Mouse (Mus musculus) urinary bladder, postnatal 25 days (tissue): ENCODE measurements around the gene Dhtkd1.

Experiments
- DNase-seq: peaks from one replicate; pipeline ENCODE4 v3.0.0; 2022; ENCODE audit warnings: low spot score

Gene Dhtkd1

DNA sequence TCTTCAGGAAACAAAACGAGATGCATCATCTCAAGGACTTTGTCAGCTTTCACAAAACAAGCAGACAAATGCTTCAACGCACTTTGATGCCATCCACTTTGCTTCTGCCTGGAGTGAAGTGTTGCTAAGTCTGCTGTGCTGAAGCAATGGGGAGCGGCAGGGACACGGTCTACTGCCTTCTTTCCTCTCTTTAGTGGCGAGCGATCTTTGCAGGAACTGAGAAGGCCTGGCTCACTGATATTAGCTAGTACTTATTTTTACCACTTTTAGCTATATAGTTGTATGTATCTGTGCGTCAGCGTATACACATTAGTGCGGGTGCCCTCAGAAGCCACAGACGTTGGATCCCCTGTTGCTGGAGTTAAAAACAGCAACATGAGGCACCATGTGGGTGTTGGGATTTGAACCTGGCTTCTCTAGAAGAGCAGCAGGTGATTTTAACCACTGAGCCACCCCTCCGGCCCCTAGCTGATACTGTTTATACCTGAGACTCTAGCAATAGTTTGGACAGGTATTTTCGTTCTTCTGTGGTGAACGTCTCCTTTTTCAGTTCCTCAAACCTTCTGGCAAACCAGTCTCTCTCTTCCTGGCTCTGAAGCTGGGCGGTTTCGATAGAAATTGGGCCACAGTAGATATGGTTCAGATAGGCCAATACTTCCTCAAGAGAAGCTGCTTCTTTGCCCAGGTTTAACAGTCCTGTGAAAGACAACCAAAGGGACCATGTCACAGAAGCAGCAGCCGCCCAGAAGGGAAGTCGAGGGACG is 12.1 kb downstream of the Dhtkd1 start:
- no peak for DNase-seq

DNA sequence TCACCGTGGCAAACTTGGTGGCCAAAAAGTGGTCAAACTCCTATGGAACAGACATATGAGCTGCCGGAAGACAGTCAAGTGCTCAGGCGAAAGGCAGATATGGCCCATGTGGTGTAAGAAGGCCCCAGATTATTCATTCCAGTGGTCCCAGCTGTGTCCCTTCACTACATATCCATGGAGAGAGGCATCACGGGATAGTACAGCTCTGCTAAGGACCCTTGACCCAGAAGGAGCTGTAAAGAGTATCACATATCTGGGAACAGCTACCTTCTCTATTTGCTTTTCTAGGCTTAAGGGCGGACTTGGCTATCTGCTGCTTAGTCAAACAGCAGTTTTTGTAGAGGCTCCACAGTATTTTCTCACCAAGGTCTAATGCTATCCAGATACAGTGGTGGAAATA is 12.8 kb downstream of the Dhtkd1 start:
- DNase-seq: no peak

DNA sequence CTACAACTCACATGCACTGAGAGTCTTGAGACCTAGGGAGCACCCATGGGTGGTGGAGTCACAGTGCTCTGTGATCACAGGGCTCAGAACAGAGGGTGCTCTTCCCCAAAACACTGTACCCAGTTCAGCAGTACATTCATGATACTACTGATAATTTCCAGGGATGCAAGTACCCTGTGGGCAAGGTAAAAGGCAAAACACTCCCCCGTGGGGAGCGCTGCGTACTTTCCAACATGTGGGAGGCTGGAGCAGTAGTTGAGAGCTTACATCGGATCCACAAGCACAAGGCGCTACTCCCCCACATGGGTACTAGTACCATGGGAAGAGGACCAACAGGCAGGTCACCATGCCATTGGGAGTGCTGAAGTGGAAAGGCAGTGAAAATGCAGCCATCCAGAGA is 15.1 kb downstream of the Dhtkd1 start:
- no peak for DNase-seq

GRCm38 (mm10) chr2:5923786-5924185 is 18.8 kb downstream of the Dhtkd1 start:
- no peak for DNase-seq

DNA sequence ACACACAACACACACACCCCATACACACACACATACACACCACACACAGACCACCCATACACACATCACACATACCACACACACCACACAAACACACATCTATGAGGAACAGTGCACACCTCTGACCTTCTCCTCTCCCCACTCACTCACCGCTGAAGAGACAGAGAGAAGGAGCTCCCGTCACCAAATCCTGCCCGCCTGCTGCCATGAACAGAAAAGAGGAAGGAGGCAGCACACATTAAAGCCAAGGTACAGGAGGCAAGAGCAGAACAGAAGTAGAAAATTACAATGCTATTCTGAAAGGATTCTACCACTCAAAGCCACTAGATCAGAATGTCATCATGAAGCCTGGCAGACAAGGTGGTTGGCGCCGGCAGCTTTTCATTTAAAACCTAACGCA is 19.8 kb downstream of the Dhtkd1 start:
- no peak for DNase-seq

- DNase-seq: no peak
Measured at GRCm38 (mm10) chr2:5911282-5911965, 31.2 kb downstream of the Dhtkd1 start.

DNA sequence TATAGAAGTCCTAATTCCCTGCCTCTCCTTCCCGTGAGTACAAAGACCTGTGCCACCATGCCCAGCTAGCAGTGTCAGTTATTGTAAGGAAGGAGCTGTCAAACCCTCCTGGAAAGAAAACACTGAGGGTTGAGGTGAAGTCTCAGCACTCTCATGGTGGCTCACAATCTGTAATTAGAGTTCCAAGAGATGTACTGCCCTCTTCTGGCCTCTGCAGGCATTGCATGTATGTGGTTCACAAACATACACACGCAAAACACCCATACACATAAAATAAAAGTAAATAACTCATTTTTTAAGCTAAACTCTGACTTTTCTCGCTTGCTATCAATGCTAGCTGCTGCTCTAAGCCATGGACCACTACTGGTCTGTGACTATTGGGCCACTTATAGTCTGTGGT is 36.0 kb downstream of the Dhtkd1 start:
- no peak for DNase-seq

DNA sequence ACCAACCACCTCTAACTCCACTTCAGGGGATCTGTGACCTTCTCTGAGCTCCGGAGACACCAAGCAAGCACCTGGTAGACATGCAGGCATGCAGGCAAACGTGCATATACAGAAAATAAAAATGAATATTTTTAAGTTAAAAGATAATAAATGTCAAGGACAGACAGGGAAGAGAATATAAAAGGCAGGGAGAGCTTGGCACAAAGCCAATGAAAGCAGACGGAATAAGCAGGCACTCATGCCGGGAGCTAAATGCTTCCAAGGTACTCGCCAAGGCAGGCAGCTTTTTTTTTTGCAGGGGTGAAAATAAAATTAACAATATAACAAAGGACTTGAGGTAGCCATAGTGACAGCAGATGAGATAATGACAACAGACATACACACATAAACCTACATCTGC is 36.5 kb downstream of the Dhtkd1 start:
- DNase-seq: no peak

DNA sequence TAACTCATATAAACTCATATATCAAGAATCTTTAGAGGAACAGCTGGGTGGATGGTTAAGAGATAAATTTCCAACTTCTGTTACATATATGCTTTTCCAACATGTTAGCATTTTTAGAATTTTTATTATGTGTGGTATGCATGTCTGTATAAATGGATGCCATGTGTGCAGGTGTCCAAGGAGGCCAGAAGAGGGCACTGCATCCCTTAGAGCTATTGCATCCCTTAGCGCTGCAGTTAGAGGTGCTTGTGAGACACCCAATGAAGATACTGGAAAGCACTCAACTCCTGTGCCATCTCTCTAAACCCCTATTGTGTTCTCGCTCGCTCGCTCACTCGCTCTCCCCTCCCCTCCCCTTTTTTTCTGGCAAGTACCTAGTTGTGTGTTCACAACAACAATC is 42.4 kb downstream of the Dhtkd1 start:
- DNase-seq: no peak

GRCm38 (mm10) chr2:5894843-5895570 is 47.6 kb downstream of the Dhtkd1 start, which contains the start of gene Sec61a2:
Gene Sec61a2, minus strand, starts transcription at chr2:5895432.
- DNase-seq: peak; percentile 100

GRCm38 (mm10) chr2:5894296-5894695 is 48.3 kb downstream of the Dhtkd1 start:
- no peak for DNase-seq

DNA sequence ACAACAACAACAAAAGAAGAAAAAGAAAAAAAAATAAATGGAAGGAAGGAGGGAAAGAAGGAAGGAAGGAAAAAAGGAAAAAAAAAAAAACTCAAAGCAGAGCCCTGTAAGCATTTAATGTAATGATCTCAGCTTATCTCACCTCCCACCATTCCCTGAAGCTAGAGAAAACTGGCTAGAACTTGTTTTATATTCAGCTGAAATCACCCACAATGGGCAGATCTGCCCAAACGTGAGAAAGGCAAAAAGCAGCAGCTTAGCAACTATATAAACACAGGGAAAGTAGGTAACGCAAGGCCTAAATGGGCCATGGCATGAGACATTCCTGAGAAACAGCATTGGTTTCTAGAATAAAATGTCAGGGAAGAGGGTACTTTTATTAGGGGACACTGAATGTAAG is 53.2 kb downstream of the Dhtkd1 start:
- DNase-seq: no peak

- no peak for DNase-seq
Measured at GRCm38 (mm10) chr2:5888865-5889264, 53.7 kb downstream of the Dhtkd1 start.

DNA sequence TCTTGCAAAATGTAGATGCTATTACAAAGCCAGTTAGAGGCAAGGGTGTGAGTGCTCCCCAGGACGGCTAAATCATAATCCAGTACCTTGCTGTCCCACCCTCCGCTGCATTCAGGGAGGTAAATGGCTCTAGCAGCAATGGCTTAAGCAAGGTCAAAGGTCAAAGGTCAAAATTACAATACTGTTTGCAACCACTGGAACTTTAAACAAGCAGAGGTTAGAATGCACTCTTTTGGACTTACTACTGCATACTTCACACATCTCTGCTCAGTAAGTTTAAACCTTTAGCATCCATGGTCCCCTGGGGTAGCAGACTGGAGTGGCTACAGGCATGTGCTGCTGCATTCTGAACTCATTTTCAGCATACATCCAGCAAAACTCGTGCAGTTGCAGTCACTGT is 65.1 kb downstream of the Dhtkd1 start:
- DNase-seq: no peak

- no peak for DNase-seq
Measured at GRCm38 (mm10) chr2:5869746-5870145, 72.8 kb downstream of the Dhtkd1 start.

DNA sequence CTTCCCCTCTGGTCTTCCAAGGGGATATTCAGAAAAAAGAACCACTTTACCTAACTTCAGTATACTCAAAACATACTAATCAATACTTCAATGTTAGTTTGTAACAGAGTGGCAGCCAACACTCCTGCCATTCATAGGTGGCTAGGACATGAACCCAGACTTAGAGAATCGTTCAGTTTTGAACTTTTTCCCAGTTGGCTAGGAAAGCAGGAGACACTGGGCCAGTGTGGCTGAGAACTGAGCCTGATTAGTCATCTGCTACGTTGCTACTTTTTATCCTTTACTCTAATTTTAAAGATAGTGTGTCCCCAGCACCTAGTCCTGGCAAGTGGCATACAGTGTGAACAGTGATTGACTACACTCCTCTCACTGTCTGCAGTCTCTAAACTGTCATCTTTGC is 74.9 kb downstream of the Dhtkd1 start:
- no peak for DNase-seq

GRCm38 (mm10) chr2:5862834-5863233 is 79.8 kb downstream of the Dhtkd1 start, which contains the start of gene Gm13199:
Gene Gm13199, minus strand, starts transcription at chr2:5862934.
- DNase-seq: no peak

GRCm38 (mm10) chr2:5851866-5852265 is 90.7 kb downstream of the Dhtkd1 start:
- no peak for DNase-seq

- no peak for DNase-seq
Measured at GRCm38 (mm10) chr2:5851116-5851515, 91.5 kb downstream of the Dhtkd1 start.
